Mouse (Mus musculus): Measurements from ENCODE around the gene 0610030E20Rik. TPM values are rescaled to one million over a fixed set of nuclear protein-coding genes. Genes with fewer than 3 reads are reported as not detected.

The 0610030E20Rik gene
- total RNA-seq, 1 experiment from 2014 or later = 25.8 TPM

DNA sequence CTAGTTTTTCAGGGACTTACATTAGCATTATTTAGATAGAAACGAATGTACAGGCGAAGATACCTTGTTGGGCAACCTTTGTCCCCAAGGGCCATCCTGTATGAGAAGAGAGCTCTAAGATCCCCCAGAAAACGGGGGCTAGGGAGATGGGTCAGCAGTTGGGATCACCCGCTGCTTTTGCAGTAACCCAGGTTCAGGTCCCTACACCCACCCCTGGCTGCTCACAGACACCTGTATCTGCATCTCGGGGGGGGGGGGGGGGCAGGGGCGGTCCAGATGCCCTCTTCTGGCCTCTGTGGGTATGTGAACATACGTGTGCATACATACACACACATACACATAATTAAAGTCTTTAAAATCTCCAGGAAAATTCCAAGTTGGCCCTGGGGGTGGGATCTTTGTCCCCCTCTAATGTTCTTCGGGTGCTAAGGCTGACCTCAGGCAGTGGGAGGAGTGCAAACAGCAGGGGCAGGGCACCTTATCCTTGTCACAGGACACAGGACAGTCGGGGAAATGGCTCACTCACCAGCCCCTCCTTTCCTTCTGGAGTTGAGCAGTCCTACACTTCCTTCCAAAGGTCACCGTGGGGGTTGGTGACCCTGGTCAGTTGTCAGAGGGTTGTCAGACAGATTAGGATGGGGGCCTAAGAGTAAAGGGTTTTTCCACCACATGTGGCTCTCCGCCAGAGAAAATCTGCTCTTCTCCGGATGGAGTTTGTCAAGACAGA, 43.8 kb downstream of the 0610030E20Rik start:
- peak; percentile 84 for DNase-seq

DNA sequence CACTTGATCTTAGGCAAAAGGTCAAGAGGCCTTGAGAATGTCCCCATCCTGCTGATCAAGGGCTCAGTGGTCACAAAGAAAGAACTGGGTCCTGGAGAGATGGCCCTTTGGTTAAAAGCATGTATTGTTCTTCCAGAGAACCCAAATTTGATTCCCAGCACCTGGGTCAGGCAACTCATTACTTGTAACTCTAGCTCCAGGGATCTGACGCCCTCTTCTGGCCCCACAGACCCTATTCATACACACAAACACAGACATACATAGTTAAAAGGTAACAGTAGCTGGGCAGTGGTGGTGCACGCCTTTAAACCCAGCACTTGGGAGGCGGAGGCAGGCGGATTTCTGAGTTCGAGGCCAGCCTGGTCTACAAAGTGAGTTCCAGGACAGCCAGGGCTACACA, 45.2 kb downstream of the 0610030E20Rik start:
- DNase-seq = no peak

DNA sequence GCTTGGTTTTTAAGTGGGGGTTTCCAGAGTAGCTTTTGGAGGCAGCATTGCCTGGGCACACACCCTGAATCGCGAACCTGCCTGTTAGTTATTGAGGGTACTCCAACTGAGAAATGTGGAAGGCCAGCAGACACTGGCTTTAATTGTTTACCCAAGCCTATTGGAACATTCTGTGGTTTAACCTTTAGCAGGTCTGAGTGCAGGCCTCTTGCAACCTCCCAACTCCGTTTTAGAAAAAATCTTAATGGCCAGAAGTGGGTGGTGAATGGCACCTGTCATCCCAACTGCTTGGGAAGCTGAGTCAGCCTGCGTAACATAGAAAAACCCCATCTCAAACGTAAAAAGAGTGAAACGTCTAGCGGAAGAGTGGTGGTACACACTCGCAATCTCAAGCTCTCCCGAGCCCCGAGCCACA, 49.7 kb downstream of the 0610030E20Rik start:
- DNase-seq = no peak

DNA sequence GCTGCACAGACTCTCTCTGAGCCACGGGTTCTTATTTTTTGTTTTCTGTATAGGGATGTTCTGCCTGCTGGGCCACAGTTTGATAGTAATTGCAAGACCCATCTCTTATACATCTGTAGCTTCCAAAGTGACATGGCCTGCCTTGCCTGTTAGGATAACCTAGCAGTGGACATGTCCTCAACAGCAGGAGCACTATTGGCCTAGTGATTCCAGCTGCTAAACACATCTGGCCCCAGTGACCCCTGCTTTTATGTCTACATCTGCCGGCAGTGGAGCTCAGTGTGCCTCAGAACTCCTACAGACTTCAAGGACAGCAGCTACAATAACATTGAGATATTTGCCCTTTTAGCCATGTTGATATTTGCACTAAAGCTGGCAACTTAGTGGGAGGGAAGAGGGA, 52.9 kb downstream of the 0610030E20Rik start:
- no peak for DNase-seq

DNA sequence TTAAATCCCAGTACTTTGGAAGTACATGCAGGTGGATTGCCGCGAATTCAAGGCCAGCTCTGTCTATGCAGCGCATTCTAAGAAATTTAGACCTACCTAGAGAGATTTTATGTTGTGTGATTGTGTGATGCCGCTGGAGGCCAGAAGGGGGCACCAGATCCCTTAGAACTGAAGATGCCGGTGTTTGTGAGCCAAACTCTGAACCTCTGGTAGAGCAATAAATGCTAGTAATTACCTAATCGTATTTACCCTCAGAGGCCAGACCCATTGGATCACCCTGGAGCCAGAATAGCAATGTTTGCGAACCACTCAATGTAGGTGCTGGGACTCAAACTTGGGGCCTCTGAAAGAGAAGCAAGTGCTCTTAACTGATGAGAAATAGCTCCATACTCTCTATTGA, 54.8 kb downstream of the 0610030E20Rik start:
- peak; percentile 85 for DNase-seq

Other genes with a start within 250 kb of the 0610030E20Rik start
- 137 and 170 TPM in 2 replicates for gene St3gal5, start 249.7 kb upstream of the 0610030E20Rik start, total RNA-seq (2021)
- 5.7 and 5.9 TPM in 2 replicates for gene Atoh8, start 111.7 kb upstream of the 0610030E20Rik start, total RNA-seq (2021)
- 0.70 TPM in 1 of 2 replicates, not detected in the other for gene Sftpb, start 42.7 kb upstream of the 0610030E20Rik start, total RNA-seq (2021)
- 29.1 and 32.7 TPM in 2 replicates for gene Usp39, start 2.1 kb upstream of the 0610030E20Rik start, total RNA-seq (2021)
- gene Tmem150a, start 8.1 kb downstream of the 0610030E20Rik start, total RNA-seq (2021) = 20.2 and 36.5 TPM in 2 replicates
- 204 and 217 TPM in 2 replicates for gene Rnf181, start 19.6 kb downstream of the 0610030E20Rik start, total RNA-seq (2021)
- 33.9 and 40.5 TPM in 2 replicates for gene Vamp5, start 33.2 kb downstream of the 0610030E20Rik start, total RNA-seq (2021)
- 104 and 113 TPM in 2 replicates for gene Vamp8, start 43.4 kb downstream of the 0610030E20Rik start, total RNA-seq (2021)
- gene Ggcx, start 67.0 kb downstream of the 0610030E20Rik start, total RNA-seq (2021) = 38.0 and 50.4 TPM in 2 replicates
- 257 TPM in 2 replicates for gene Mat2a, start 92.2 kb downstream of the 0610030E20Rik start, total RNA-seq (2021)
- gene Sh2d6, start 174.4 kb downstream of the 0610030E20Rik start, total RNA-seq (2021) = 0.49 and 0.52 TPM in 2 replicates
- 28.8 and 38.2 TPM in 2 replicates for gene Capg, start 197.1 kb downstream of the 0610030E20Rik start, total RNA-seq (2021)